Mouse (Mus musculus) MEL (cell line): ENCODE measurements at regions not wholly inside any gene's neighbourhood (a gene's known extent, or its start where the extent isn't known, plus 50 kb on each side); places are given as distances from the start of the nearest gene placed in this dataset.
"Not testable (repeated sequence)": the region's sequence is repeated elsewhere in the genome, so short reads cannot be mapped to it uniquely, and the experiment has no call there.

Source experiments
- DNase-seq: peaks from one replicate; pipeline ENCODE4 v3.0.0; 2011; ENCODE audit warnings: low read depth, low spot score
- H3K27ac ChIP-seq: 2 replicates; pipeline ENCODE4 v1.5.1; 2012; ENCODE audit warnings: low read depth, mild to moderate bottlenecking, control low read depth, low read length, moderate library complexity; ENCODE audit not compliant: control insufficient read depth
- H3K27me3 ChIP-seq, 2 experiments: fragments of 150-350 bp in 1 of 2; sonication (generic) in 1 of 2; 2 replicates each; pipeline ENCODE4 v1.6.1; 2012; ENCODE audit warnings: low read length in 2 of 2, mild to moderate bottlenecking in 2 of 2, improper control_type of control experiment in 1 of 2, moderate library complexity in 1 of 2; ENCODE audit not compliant: insufficient read depth in 2 of 2, control insufficient read depth in 1 of 2
- H3K36me3 ChIP-seq, 2 experiments: 2 replicates each; pipeline ENCODE4 v1.6.1; 2012 to 2014; ENCODE audit warnings: low read length in 2 of 2, improper control_type of control experiment in 1 of 2, inconsistent platforms in 1 of 2, mild to moderate bottlenecking in 1 of 2; ENCODE audit not compliant: insufficient read depth in 2 of 2, control insufficient read depth in 1 of 2
- H3K4me1 ChIP-seq, 2 experiments: fragments of 150-350 bp in 1 of 2; sonication (generic) in 1 of 2; 2 replicates each; pipeline ENCODE4 v1.6.1; 2012; ENCODE audit warnings: low read length in 2 of 2, improper control_type of control experiment in 1 of 2, mild to moderate bottlenecking in 1 of 2; ENCODE audit not compliant: insufficient read depth in 2 of 2, control insufficient read depth in 1 of 2
- H3K4me3 ChIP-seq, 2 experiments: fragments of 150-350 bp in 1 of 2; sonication (generic) in 1 of 2; 2 replicates each; pipeline ENCODE4 v1.5.1; 2012; ENCODE audit warnings: low read depth in 2 of 2, low read length in 2 of 2, mild to moderate bottlenecking in 2 of 2, moderate library complexity in 2 of 2, control low read depth in 1 of 2, improper control_type of control experiment in 1 of 2; ENCODE audit not compliant: control insufficient read depth in 1 of 2, insufficient read depth in 1 of 2
- H3K79me2 ChIP-seq: 2 replicates; pipeline ENCODE4 v1.6.1; 2012; ENCODE audit warnings: mild to moderate bottlenecking, low read length, moderate library complexity; ENCODE audit not compliant: control insufficient read depth, poor library complexity, insufficient read depth
- H3K9ac ChIP-seq: 2 replicates; pipeline ENCODE4 v1.6.1; 2012; ENCODE audit warnings: low read depth, mild to moderate bottlenecking, control low read depth, low read length, moderate library complexity; ENCODE audit not compliant: control insufficient read depth, poor library complexity, severe bottlenecking
- H3K9me3 ChIP-seq: fragments of 150-350 bp; sonication (generic); replicated peaks from 2 replicates; pipeline ENCODE4 v1.6.1; 2012; ENCODE audit warnings: mild to moderate bottlenecking, low read length, improper control_type of control experiment, moderate library complexity; ENCODE audit not compliant: insufficient read depth
- CHD1 ChIP-seq: IDR thresholded peaks from 2 replicates; pipeline ENCODE4 v1.6.1; 2012; ENCODE audit warnings: low read depth, mild to moderate bottlenecking, inconsistent platforms, low read length, improper control_type of control experiment
- CTCF ChIP-seq, 3 experiments: IDR thresholded peaks in 2 of 3; conservative IDR thresholded peaks in 1 of 3; 2 replicates each; pipeline ENCODE4 v1.5.1; 2011 to 2012; ENCODE audit warnings: low read length in 3 of 3, low read depth in 2 of 3, mild to moderate bottlenecking in 2 of 3, improper control_type of control experiment in 1 of 3, inconsistent platforms in 1 of 3, mixed read lengths in 1 of 3, moderate library complexity in 1 of 3; ENCODE audit not compliant: control insufficient read depth in 1 of 3, insufficient read depth in 1 of 3, poor library complexity in 1 of 3, severe bottlenecking in 1 of 3
- E2F4 ChIP-seq: IDR thresholded peaks from 2 replicates; pipeline ENCODE4 v1.6.1; 2011; ENCODE audit warnings: low read depth, low read length, improper control_type of control experiment, borderline replicate concordance
- EP300 ChIP-seq, 2 experiments: IDR thresholded peaks; 2 replicates each; pipeline ENCODE4 v1.6.1; 2011; ENCODE audit warnings: improper control_type of control experiment in 2 of 2, low read length in 2 of 2, low read depth in 1 of 2, mild to moderate bottlenecking in 1 of 2
- GABPA ChIP-seq: IDR thresholded peaks from 2 replicates; pipeline ENCODE4 v1.6.1; 2012; ENCODE audit warnings: low read depth, mild to moderate bottlenecking, inconsistent platforms, low read length, improper control_type of control experiment, moderate library complexity
- GATA1 ChIP-seq: IDR thresholded peaks from 2 replicates; pipeline ENCODE4 v1.6.1; 2011; ENCODE audit warnings: low read depth, low read length, improper control_type of control experiment
- JUND ChIP-seq: IDR thresholded peaks from 2 replicates; pipeline ENCODE4 v1.6.1; 2011; ENCODE audit warnings: low read depth, mild to moderate bottlenecking, improper control_type of control experiment, low read length
- MAZ ChIP-seq: IDR thresholded peaks from 2 replicates; pipeline ENCODE4 v1.6.1; 2012; ENCODE audit warnings: low read depth, mild to moderate bottlenecking, inconsistent platforms, low read length, improper control_type of control experiment
- MYC ChIP-seq: IDR thresholded peaks from 2 replicates; pipeline ENCODE4 v1.6.1; 2011; ENCODE audit warnings: low read depth, mild to moderate bottlenecking, low read length, improper control_type of control experiment, moderate library complexity
- NRF1 ChIP-seq: IDR thresholded peaks from 2 replicates; pipeline ENCODE4 v1.6.1; 2014; ENCODE audit warnings: low read depth, mild to moderate bottlenecking, inconsistent platforms, low read length, improper control_type of control experiment, moderate library complexity; ENCODE audit not compliant: poor library complexity, insufficient read depth, severe bottlenecking
- RAD21 ChIP-seq: IDR thresholded peaks from 2 replicates; pipeline ENCODE4 v1.6.1; 2011; ENCODE audit warnings: mild to moderate bottlenecking, low read depth, low read length, improper control_type of control experiment
- RCOR1 ChIP-seq: IDR thresholded peaks from 2 replicates; pipeline ENCODE4 v1.6.1; 2012; ENCODE audit warnings: low read depth, mild to moderate bottlenecking, inconsistent platforms, low read length, improper control_type of control experiment
- SIN3A ChIP-seq: IDR thresholded peaks from 2 replicates; pipeline ENCODE4 v1.6.1; 2012; ENCODE audit warnings: low read length, improper control_type of control experiment, inconsistent platforms
- SMC3 ChIP-seq: IDR thresholded peaks from 2 replicates; pipeline ENCODE4 v1.6.1; 2011; ENCODE audit warnings: low read depth, low read length, improper control_type of control experiment
- TAL1 ChIP-seq: IDR thresholded peaks from 2 replicates; pipeline ENCODE4 v1.6.1; 2012; ENCODE audit warnings: mild to moderate bottlenecking, inconsistent platforms, low read length, moderate library complexity, mixed read lengths
- TBP ChIP-seq: IDR thresholded peaks from 2 replicates; pipeline ENCODE4 v1.8.0; 2011; ENCODE audit warnings: low read depth, low read length, improper control_type of control experiment
- TCF12 ChIP-seq: IDR thresholded peaks from 2 replicates; pipeline ENCODE4 v1.6.1; 2014; ENCODE audit warnings: low read depth, mild to moderate bottlenecking, inconsistent platforms, low read length, improper control_type of control experiment, moderate library complexity
- USF1 ChIP-seq: IDR thresholded peaks from 2 replicates; pipeline ENCODE4 v1.6.1; 2014; ENCODE audit warnings: low read depth, mild to moderate bottlenecking, inconsistent platforms, low read length, improper control_type of control experiment, moderate library complexity
- USF2 ChIP-seq, 2 experiments: IDR thresholded peaks; 2 replicates each; pipeline ENCODE4 v1.6.1; 2011 to 2012; ENCODE audit warnings: improper control_type of control experiment in 2 of 2, low read length in 2 of 2, borderline replicate concordance in 1 of 2, inconsistent platforms in 1 of 2, low read depth in 1 of 2, mild to moderate bottlenecking in 1 of 2; ENCODE audit not compliant: insufficient read depth in 1 of 2
- ZC3H11A ChIP-seq: IDR thresholded peaks from 2 replicates; pipeline ENCODE4 v1.6.1; 2012; ENCODE audit warnings: low read depth, mild to moderate bottlenecking, inconsistent platforms, low read length, improper control_type of control experiment
- ZMIZ1 ChIP-seq: IDR thresholded peaks from 2 replicates; pipeline ENCODE4 v1.6.1; 2012; ENCODE audit warnings: low read depth, mild to moderate bottlenecking, inconsistent platforms, low read length, improper control_type of control experiment, moderate library complexity
- ZNF384 ChIP-seq: IDR thresholded peaks from 2 replicates; pipeline ENCODE4 v1.6.1; 2012; ENCODE audit warnings: low read depth, mild to moderate bottlenecking, inconsistent platforms, low read length, improper control_type of control experiment

- DNase-seq: no peak
- Histone ChIP-seq H3K4me3 (no peak overlapping the region), H3K9me3 (no peaks in the 10 kb centered on the region), H3K27me3 (no peaks in the 10 kb centered on the region), H3K27ac (no peak overlapping the region), H3K4me1 (no peaks in the 10 kb centered on the region), H3K9ac (no peak overlapping the region), H3K36me3 (no peaks in the 10 kb centered on the region), H3K79me2 (no peaks in the 10 kb centered on the region)
- TF ChIP-seq E2F4 (no peak), JUND (no peak), NRF1 (no peak), SIN3A (no peak), RAD21 (no peak), EP300 (IDR thresholded peaks at IDR 0.05; ENCODE audit: low read depth in 1 of 2, low read length in 2 of 2) (no peak), MYC (no peak), ZMIZ1 (no peak), CHD1 (no peak), GABPA (no peak), TAL1 (no peak), TBP (no peak), MAZ (no peak), TCF12 (no peak), GATA1 (no peak), USF1 (no peak), USF2 (IDR thresholded peaks at IDR 0.05; ENCODE audit: borderline replicate concordance in 1 of 2, insufficient read depth in 1 of 2, low read depth in 1 of 2, low read length in 2 of 2) (no peak), RCOR1 (no peak)
These were observed 276.7 kb upstream of the Pdzrn3 start for GRCm38 (mm10) chr6:101654351-101654750.

GRCm38 (mm10) chr6:101650348-101650747 lies 272.7 kb upstream of the Pdzrn3 start:
- H3K27ac ChIP-seq, H3K79me2 ChIP-seq, H3K4me3 ChIP-seq, H3K27me3 ChIP-seq, H3K9ac ChIP-seq, H3K36me3 ChIP-seq, H3K9me3 ChIP-seq, H3K4me1 ChIP-seq: not testable (repeated sequence)
- peak; percentile 86 for TF ChIP-seq ZNF384
- peak; percentile 59 for TF ChIP-seq SMC3
- TF ChIP-seq RAD21: peak; percentile 61
- TF ChIP-seq CTCF (IDR thresholded peaks at IDR 0.05 in 2 of 3, conservative IDR thresholded peaks at IDR 0.05 in 1 of 3; ENCODE audit: control insufficient read depth in 1 of 3, insufficient read depth in 1 of 3, low read depth in 2 of 3, low read length in 3 of 3, poor library complexity in 1 of 3, severe bottlenecking in 1 of 3): peak in 2 of 3 experiments; percentile 57 to 61; a peak in 4 of 6 replicates
- peak; percentile 51 for TF ChIP-seq ZC3H11A
- peak; percentile 60 for DNase-seq
